Mouse (Mus musculus): Measurements from ENCODE around the gene Olfr1219.

Gene Olfr1219

GRCm38 (mm10) chr2:89083413-89083812, at the start of gene Olfr1219:
Gene Olfr1219 (minus strand): TSS chr2:89083513.
- DNase-seq (ENCODE audit: low spot score), result no peak

DNA sequence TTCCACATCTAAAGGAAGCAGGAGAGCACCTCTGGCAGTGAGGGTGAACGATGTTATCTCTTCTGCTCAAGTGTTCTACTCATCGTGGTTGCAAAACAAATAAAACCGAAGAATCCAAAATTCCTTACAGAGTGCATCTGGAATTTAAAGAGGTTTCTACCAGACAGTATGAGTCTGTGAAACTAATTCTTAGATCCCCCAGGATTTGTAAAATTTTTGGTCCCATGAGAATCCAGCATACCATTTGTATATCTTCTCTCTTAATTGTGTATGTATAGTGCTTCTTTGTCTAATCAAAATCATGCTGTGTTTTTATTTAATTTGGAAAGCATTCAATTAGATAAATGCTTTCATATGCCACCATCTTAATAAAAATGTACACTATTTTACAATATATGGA, 49.6 kb upstream of the Olfr1219 start, which contains the start of gene Olfr1222:
Gene Olfr1222 (minus strand): TSS at position 101 of the 400 bp plus-strand sequence.
- no peak for DNase-seq (ENCODE audit: low spot score)

GRCm38 (mm10) chr2:89117183-89117582, 33.9 kb upstream of the Olfr1219 start, which contains the start of gene Olfr1221:
Gene Olfr1221 (minus strand): TSS chr2:89117283.
- DNase-seq (ENCODE audit: low spot score), result no peak

- no peak for DNase-seq (ENCODE audit: low spot score)
These were observed 23.4 kb upstream of the Olfr1219 start, which contains the start of gene Olfr1220 for GRCm38 (mm10) chr2:89106735-89107134. Gene Olfr1220 (minus strand): TSS chr2:89106835.

GRCm38 (mm10) chr2:89105651-89106050, 22.3 kb upstream of the Olfr1219 start:
- DNase-seq (ENCODE audit: low spot score), result no peak

GRCm38 (mm10) chr2:89093848-89094247, 10.5 kb upstream of the Olfr1219 start:
- DNase-seq (ENCODE audit: low spot score), result no peak

DNA sequence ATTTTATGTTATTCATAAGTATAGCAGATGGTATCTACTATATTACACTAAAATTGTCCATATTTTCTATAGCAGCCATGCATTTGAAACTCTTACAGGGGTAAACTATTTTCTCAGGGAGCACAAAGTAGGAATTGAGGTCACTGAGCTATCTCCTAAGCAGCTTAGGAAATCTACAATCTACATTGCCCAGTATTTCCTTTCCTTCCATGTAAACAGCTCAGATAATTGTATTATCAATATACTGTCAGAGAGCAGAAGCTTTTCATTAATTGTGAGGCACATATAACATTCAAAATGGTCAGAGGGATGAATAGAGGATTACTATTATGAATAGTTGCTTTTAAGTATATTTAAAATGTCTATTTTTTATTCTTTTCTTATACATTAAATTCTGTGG, 1.8 kb downstream of the Olfr1219 start:
- no peak for DNase-seq (ENCODE audit: low spot score)

GRCm38 (mm10) chr2:89061087-89061486, 22.2 kb downstream of the Olfr1219 start, which contains the start of gene Olfr1218:
Gene Olfr1218 (minus strand): TSS chr2:89061187.
- DNase-seq (ENCODE audit: low spot score), result no peak

GRCm38 (mm10) chr2:89031965-89032364, 51.3 kb downstream of the Olfr1219 start, which contains the start of gene Olfr1217:
Gene Olfr1217 (minus strand): TSS chr2:89032065.
- no peak for DNase-seq (ENCODE audit: low spot score)
